Mouse (Mus musculus) megakaryocyte, embryonic 14.5 days (primary cell): ENCODE data around the gene Mxra7.

ENCODE experiments used
- FLI1 ChIP-seq: IDR thresholded peaks from 2 replicates; pipeline ENCODE4 v1.6.1; 2012; ENCODE audit warnings: low read length, inconsistent platforms, mixed read lengths
- GATA1 ChIP-seq: IDR thresholded peaks from 3 replicates; pipeline ENCODE4 v1.6.1; 2012; ENCODE audit warnings: mixed read lengths, low read length, inconsistent platforms, borderline replicate concordance

GRCm38 (mm10) chr11:116807116-116807515, 20.7 kb downstream of the Mxra7 start:
- TF ChIP-seq GATA1 (no peak), FLI1 (no peak)
